Mouse (Mus musculus) bone marrow, adult 2 months (tissue): Measurements from ENCODE around the gene Vwa8.

Experiments
- CTCF ChIP-seq: fragments of 200-500 bp; IDR thresholded peaks from 2 replicates; pipeline ENCODE4 v1.5.1; 2011; ENCODE audit warnings: low read length, control low read depth; ENCODE audit not compliant: control insufficient read depth, insufficient read depth
- POLR2A ChIP-seq: fragments of 200-500 bp; IDR thresholded peaks from 2 replicates; pipeline ENCODE4 v1.6.1; 2011; ENCODE audit warnings: low read depth, mild to moderate bottlenecking, control low read depth, low read length, borderline replicate concordance; ENCODE audit not compliant: control insufficient read depth

DNA sequence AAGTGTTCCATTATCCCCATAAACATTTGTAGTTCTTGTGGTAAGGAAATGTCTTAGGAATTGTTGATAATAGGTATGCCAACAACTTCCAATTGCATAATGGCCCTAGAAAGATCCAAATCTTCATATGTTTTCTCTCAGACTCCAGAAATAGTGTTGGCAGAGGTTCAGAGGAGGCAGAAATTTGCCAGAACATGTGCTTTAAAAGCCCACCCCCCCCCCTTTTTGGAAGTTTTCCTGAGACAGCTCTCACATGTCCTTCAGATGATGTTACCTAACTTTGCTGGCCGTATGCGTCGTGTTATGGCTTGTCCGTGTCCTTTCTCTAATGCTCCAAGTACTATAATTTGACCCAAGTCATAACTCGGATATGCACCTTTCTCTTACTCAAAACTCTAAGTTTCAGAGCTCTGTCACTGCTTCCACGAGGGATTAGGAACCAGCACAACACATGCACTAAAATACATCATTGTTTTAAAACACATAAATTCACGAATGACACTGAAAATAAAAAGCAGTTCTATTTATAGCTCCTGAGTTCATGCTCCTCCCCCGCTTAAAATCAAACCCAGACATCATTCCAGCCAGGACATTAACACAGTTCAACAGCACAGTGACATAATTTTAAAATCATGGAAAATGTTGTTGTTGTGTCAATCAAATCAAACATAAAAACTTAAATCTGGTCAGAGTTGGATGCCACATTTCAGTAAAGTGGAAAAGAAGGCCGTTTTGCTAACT is 227.9 kb downstream of the Vwa8 start:
- TF ChIP-seq CTCF (no peak), POLR2A (no peak)
